ENCODE assay signal across 23 mouse cellular contexts in genomic region chr4:145260802-145261201, GRCm38 (mm10).
"Had no signal": no experiment of that assay in that cellular context is flagged by ENCODE, and none has a peak within 500 bp of the region (broad histone marks: within the 10 kb centered on the region; RNA-seq: fewer than 3 reads in every experiment).

No protein-coding gene starts in this region.

- H3K4me3 ChIP-seq: layer of hippocampus, adult 2 months; limb, embryonic 10.5 days; limb, embryonic 13.5 days; liver, embryonic 12.5 days; liver, embryonic 15.5 days; lung, embryonic 15.5 days; megakaryocyte, embryonic 14.5 days; midbrain, embryonic 10.5 days; midbrain, embryonic 13.5 days; myocyte; neural tube, embryonic 13.5 days had no signal

- H3K27ac ChIP-seq: kidney, postnatal 0 days; layer of hippocampus, adult 2 months; limb, embryonic 10.5 days; limb, embryonic 13.5 days; liver, embryonic 12.5 days; liver, embryonic 15.5 days; lung, embryonic 15.5 days; midbrain, embryonic 10.5 days; midbrain, embryonic 13.5 days; neural tube, embryonic 13.5 days; stomach, postnatal 0 days had no signal

- DNase-seq: kidney, postnatal 25 days; layer of hippocampus, adult 9-11 months; liver; lung, adult 18-20 months; lung, postnatal 10 days; lung, postnatal 36 days; retina, postnatal 1 day; right cerebral cortex, postnatal 25 days; thymus, adult 2 months; thymus, postnatal 14 days had no signal
